Mouse (Mus musculus): Measurements from ENCODE around the gene Jak2. TPM values are rescaled to one million over a fixed set of nuclear protein-coding genes. Genes with fewer than 3 reads are reported as not detected.

The Jak2 gene
- polyA plus RNA-seq, 1 experiment from 2014 or later, result 6.1 TPM

- Histone ChIP-seq H3K4me1 (peaks cover 16% of the 10 kb centered on the region), H3K9me3 (no peaks in the 10 kb centered on the region), H3K27me3 (ENCODE audit: poor library complexity, severe bottlenecking) (peaks cover 17% of the 10 kb centered on the region), H3K4me3 (peak overlapping the region; percentile 75), H3K36me3 (replicated peaks) (no peaks in the 10 kb centered on the region), H3K27ac (peak overlapping the region; percentile 85)
- DNase-seq (ENCODE audit: extremely low spot score, low spot score), result peak; percentile 87
- WGBS, result 3% methylated on average over 33 of the region's 33 CpGs
Measured at GRCm38 (mm10) chr19:29361468-29362130, 110.0 kb downstream of the Jak2 start.

- peak overlapping the region; percentile 75 for H3K4me3 ChIP-seq
- H3K4me1 ChIP-seq, result peaks cover 23% of the 10 kb centered on the region
- H3K27me3 ChIP-seq (ENCODE audit: poor library complexity, severe bottlenecking), result peaks cover 24% of the 10 kb centered on the region
- DNase-seq (ENCODE audit: extremely low spot score, low spot score), result no peak
- WGBS, result 51% methylated on average over 13 of the region's 13 CpGs
- H3K9me3 ChIP-seq, result no peaks in the 10 kb centered on the region
- peak overlapping the region; percentile 85 for H3K27ac ChIP-seq
- no peaks in the 10 kb centered on the region for H3K36me3 ChIP-seq (replicated peaks)
Measured at GRCm38 (mm10) chr19:29362173-29362930, 110.7 kb downstream of the Jak2 start.

Other genes with a start within 250 kb of the Jak2 start
- 82.9 and 85.3 TPM in 2 replicates for gene Ak3, start 203.9 kb upstream of the Jak2 start, polyA plus RNA-seq (2016; fragmentation: Nextera tagmentation; extraction: Ambion mirVana)
- gene Rcl1, start 150.5 kb upstream of the Jak2 start, polyA plus RNA-seq (2016; fragmentation: Nextera tagmentation; extraction: Ambion mirVana), result 86.9 and 91.6 TPM in 2 replicates
- 5.0 and 5.3 TPM in 2 replicates for gene Insl6, start 73.5 kb downstream of the Jak2 start, polyA plus RNA-seq (2016; fragmentation: Nextera tagmentation; extraction: Ambion mirVana)
- 0.37 and 0.81 TPM in 2 replicates for gene Rln1, start 82.8 kb downstream of the Jak2 start, polyA plus RNA-seq (2016; fragmentation: Nextera tagmentation; extraction: Ambion mirVana)
- 38.0 and 39.7 TPM in 2 replicates for gene Plgrkt, start 115.6 kb downstream of the Jak2 start, polyA plus RNA-seq (2016; fragmentation: Nextera tagmentation; extraction: Ambion mirVana)
- 0.29 and 0.30 TPM in 2 replicates for gene Cd274, start 115.6 kb downstream of the Jak2 start, polyA plus RNA-seq (2016; fragmentation: Nextera tagmentation; extraction: Ambion mirVana)
- gene Pdcd1lg2, start 159.1 kb downstream of the Jak2 start, polyA plus RNA-seq (2016; fragmentation: Nextera tagmentation; extraction: Ambion mirVana), result not detected in 2 replicates